Mouse (Mus musculus): ENCODE data around the gene Plxnc1.

The Plxnc1 gene

GRCm38 (mm10) chr10:94908976-94909717, 35.5 kb downstream of the Plxnc1 start:
- in situ Hi-C loops (cut with MboI; ENCODE audit: low pct_unique_long_range_greater_than_20kb in 1 of 2, low sequenced_read_pairs in 2 of 2, unreplicated experiment in 1 of 2): no loop called here

DNA sequence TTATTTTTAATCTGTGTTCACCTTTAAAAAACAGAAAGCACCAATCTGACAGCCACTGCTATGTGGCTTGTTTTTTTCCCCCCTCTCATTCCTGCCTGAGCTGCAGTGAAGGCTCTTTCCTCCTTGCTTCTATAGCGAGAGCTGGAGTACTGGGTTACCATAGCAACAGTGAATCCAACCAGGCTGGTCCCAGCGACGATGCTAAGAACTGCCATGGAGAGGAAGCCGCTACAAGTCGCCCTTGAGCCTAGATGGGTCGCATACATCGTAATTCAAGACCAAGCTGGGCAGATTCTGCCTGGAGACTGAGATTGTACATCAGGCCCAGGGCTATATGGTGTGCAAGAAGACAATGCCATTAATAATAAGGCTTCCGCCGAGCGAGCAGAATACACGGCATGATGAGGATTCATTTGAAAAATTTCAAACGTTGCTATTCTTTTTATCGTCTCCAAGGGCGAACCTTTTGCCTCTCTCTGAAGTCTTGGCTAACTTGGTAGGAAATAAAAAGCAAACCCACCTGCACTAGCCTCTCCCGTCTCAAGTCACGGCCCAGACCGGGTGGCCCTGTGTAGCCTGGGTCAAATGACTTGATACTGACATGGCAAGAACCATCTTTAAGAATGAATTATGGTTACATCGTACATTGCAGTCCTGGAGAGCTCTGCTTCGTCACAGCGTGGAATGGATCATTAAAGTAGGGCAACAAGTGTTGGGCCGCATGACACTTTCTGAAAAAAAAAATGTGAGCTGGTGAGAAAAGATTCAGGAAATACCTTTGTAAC, 38.8 kb downstream of the Plxnc1 start:
- in situ Hi-C loops (cut with MboI; ENCODE audit: low pct_unique_long_range_greater_than_20kb in 1 of 2, low sequenced_read_pairs in 2 of 2, unreplicated experiment in 1 of 2): no loop called here

DNA sequence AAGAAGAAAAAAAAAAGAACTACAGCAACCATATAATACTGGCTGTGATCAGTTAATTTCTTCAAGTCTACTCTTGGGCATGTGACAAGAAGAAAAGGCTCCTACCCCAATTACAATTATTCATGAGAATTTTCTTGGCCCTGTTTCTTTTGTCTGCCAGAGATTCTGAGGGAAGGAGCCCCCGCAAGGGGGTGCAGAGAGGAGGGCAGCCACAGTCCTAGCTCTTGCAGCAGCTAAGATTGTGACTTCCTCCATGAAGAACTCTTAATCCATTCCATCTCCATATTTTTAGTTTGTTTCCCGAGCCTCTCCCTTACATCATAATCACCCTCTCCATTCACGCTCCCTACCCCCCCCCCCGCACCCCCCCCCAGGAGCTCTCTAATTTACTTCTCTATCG, 39.4 kb downstream of the Plxnc1 start:
- in situ Hi-C loops (cut with MboI; ENCODE audit: low pct_unique_long_range_greater_than_20kb in 1 of 2, low sequenced_read_pairs in 2 of 2, unreplicated experiment in 1 of 2): no loop called here

DNA sequence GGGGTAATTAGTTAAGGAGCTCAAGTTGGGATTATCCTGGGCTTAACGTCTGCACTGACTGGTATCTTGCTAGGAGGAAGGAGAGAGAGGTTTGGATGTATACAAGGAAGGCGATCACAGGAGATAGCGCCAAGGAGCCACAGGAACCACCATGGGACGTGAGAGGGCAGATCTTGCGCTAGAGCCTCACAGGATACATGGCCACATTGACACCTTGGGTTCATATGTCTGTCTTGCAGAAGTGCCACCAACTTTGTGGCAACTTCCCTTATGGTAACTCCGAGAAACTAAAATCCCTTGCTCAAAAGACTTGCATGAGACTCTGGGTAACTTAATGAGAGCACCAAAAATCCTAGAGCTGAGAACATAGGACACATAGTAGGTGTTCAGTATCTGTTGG, 47.7 kb downstream of the Plxnc1 start:
- in situ Hi-C loops (cut with MboI; ENCODE audit: low pct_unique_long_range_greater_than_20kb in 1 of 2, low sequenced_read_pairs in 2 of 2, unreplicated experiment in 1 of 2): no loop called here

DNA sequence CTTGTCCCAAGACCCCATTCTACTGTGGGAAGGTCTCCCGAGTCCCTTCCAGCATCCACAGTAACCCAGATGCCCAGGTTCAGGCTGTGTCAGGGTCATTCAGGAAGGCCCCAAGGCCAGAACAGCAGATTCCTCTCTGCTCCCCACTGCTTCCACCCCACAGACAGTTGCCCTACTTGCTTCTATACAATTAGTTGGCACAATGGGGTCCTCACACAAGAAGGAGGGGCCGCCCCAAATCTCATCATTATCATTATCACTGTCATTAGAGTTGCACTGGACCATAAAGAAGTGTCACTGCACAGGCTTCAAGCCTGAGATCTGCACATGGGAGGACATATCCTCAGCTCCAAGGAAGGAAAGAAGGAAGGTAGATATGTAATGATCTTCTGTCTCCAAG, 48.3 kb downstream of the Plxnc1 start:
- in situ Hi-C loops (cut with MboI; ENCODE audit: low pct_unique_long_range_greater_than_20kb in 1 of 2, low sequenced_read_pairs in 2 of 2, unreplicated experiment in 1 of 2): no loop called here

DNA sequence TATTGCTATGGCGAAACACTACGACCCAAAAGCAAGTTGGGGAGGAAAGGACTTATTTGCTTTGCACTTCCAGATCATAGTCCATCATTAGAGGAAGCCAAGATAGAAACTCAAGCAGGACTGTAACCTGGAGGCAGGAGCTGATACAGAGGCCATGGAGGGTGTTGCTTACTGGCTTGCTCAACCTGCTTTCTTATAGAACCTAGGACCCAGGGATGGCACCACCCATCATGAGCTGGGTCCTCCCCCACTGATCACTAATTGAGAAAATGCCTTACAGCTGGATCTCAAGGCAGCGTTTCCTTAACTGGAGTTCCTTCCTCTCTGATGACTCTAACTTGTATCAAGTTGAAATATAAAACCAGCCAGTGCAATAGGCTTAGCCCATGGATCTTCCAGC, 48.8 kb downstream of the Plxnc1 start:
- in situ Hi-C loops (cut with MboI; ENCODE audit: low pct_unique_long_range_greater_than_20kb in 1 of 2, low sequenced_read_pairs in 2 of 2, unreplicated experiment in 1 of 2): no loop called here

DNA sequence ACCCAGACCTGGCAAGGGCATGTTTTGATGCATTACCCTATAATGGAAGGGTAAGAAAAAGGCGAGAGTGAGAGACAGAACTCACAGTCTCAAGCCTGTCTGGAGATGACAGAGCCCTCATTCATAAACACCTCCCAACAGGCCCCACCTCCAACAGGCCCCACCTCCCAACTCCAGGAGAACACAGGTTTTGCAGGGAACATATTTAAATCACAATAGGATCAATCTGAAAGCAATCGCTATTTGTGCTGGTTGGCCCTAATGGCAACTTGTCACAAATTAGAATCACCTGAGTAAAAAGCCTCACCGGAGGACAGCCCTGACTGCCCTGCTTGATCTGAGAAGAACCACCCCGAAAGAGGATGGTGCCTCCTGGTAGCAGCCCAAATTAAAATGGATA, 54.9 kb downstream of the Plxnc1 start:
- in situ Hi-C loops (cut with MboI; ENCODE audit: low pct_unique_long_range_greater_than_20kb in 1 of 2, low sequenced_read_pairs in 2 of 2, unreplicated experiment in 1 of 2): no loop called here

- in situ Hi-C loops (cut with MboI; ENCODE audit: low pct_unique_long_range_greater_than_20kb in 1 of 2, low sequenced_read_pairs in 2 of 2, unreplicated experiment in 1 of 2): no loop called here
Measured at GRCm38 (mm10) chr10:94883216-94883615, 61.4 kb downstream of the Plxnc1 start.

DNA sequence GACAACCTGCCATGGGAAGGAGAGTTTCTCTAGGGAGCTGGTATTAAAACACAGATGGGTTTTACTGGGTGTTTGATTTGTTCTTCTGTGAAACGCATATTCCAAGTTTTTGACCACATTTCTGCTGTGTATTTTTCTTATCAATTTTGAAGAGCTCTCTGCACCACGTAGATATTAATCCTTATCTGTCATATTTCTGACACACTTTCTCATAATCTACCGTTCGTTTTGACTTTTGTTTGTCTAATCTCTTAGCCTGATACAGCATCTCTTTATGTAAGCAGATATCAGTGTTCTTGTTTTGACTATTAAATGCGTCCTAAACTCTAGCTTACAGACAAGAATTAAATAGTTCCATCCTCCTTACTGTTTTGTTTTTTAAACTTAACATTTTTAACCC, 73.1 kb downstream of the Plxnc1 start:
- in situ Hi-C loops (cut with MboI; ENCODE audit: low pct_unique_long_range_greater_than_20kb in 1 of 2, low sequenced_read_pairs in 2 of 2, unreplicated experiment in 1 of 2): no loop called here

- in situ Hi-C loops (cut with MboI; ENCODE audit: low pct_unique_long_range_greater_than_20kb in 1 of 2, low sequenced_read_pairs in 2 of 2, unreplicated experiment in 1 of 2): no loop called here
Measured at GRCm38 (mm10) chr10:94871102-94871501, 73.5 kb downstream of the Plxnc1 start.

DNA sequence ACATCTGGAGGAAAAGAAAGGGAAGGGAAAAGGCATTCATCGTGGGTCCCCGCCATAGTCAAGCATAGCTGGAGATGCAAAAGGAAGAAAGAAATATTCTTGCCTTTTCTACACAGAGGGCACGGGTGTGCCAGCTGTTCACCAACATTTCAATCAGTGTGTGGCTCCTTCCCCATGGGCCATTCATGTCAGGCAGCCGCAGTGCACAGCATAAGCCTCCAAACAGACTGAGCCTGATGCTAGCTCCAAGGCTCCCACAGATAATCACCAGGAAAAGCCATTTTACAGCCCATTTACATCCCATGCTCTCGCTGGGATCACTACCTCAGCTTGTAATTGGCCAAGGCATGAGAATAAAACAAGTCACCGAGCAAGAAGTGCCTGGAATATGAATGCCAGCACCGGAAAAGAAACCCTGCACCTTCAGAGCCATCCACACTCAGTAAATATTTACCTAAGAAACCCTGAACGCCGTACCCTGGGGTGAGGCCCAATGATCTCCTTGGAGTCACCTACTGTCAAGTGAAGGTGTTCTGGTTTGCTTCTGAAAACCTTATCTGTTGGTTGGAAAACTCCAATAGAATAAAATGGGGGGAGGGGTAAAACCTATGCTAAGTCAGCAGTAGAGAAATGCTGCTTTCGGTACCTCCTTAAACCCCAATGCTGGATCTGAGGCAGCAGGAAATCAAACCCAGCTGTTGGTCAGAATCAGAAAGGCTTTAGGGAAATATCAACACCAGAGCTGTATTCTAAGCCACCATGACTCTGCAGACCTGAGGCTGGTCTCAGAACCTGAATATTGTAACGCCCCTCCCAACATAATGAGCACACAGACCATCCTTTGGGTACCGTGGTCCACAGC, 77.4 kb downstream of the Plxnc1 start:
- in situ Hi-C loops (cut with MboI; ENCODE audit: low pct_unique_long_range_greater_than_20kb in 1 of 2, low sequenced_read_pairs in 2 of 2, unreplicated experiment in 1 of 2): no loop called here

DNA sequence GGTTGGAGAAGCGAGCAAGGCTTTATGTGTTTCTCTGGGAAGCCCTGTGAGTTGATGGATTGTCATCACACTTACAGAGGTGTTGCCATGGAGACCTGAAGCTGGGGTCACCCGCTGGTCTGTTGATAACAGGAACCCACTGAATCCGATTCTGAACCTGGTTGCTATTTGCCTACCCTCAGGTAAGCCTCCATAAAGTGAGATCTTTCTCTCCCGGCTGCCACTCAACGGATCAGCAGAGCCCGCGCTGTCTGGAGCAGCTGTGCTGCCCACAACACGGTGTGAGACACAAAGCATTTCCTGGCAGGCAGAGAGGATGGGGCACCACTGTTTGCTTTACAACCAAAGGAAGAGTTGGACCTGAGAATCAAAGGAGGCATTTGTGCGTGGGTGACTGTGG, 79.4 kb downstream of the Plxnc1 start:
- in situ Hi-C loops (cut with MboI; ENCODE audit: low pct_unique_long_range_greater_than_20kb in 1 of 2, low sequenced_read_pairs in 2 of 2, unreplicated experiment in 1 of 2): no loop called here

DNA sequence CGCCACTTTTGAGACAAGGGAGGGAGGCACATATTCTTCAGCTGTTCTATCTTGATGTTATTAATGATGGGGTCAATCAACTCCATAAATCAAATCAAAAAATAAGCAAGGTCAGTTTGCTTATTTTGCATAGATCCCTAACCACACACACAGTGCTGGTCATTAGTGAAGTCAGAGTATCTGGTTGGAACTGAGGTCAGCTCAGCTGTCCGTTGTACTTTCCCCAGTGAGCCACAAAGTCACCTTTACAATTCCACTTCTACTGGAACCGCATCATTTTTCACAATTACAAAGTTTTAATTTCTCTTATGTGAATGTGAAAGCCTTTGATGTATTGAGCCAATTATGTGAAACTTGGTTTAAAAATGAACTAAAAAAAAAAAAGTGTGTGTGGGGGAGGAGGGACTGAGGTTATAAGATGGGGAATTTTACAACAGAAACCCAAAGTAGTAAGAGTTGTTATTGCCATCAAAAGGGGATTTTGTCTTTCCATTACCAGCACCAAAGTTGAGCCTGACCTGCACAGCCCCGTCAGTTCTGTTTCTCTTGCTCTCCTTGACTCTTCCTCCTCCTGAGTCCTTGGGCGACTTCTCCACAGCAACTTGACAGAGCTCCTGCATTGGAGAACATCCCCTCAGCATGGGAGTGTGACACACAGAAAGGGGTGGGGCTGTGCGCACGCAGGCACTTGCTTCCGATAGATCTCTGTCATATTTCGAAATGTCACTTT, 80.3 kb downstream of the Plxnc1 start:
- in situ Hi-C loops (cut with MboI; ENCODE audit: low pct_unique_long_range_greater_than_20kb in 1 of 2, low sequenced_read_pairs in 2 of 2, unreplicated experiment in 1 of 2): no loop called here

- in situ Hi-C loops (cut with MboI; ENCODE audit: low pct_unique_long_range_greater_than_20kb in 1 of 2, low sequenced_read_pairs in 2 of 2, unreplicated experiment in 1 of 2): no loop called here
Measured at GRCm38 (mm10) chr10:94863251-94863650, 81.4 kb downstream of the Plxnc1 start.

- in situ Hi-C loops (cut with MboI; ENCODE audit: low pct_unique_long_range_greater_than_20kb in 1 of 2, low sequenced_read_pairs in 2 of 2, unreplicated experiment in 1 of 2): no loop called here
Measured at GRCm38 (mm10) chr10:94860870-94861269, 83.8 kb downstream of the Plxnc1 start.

DNA sequence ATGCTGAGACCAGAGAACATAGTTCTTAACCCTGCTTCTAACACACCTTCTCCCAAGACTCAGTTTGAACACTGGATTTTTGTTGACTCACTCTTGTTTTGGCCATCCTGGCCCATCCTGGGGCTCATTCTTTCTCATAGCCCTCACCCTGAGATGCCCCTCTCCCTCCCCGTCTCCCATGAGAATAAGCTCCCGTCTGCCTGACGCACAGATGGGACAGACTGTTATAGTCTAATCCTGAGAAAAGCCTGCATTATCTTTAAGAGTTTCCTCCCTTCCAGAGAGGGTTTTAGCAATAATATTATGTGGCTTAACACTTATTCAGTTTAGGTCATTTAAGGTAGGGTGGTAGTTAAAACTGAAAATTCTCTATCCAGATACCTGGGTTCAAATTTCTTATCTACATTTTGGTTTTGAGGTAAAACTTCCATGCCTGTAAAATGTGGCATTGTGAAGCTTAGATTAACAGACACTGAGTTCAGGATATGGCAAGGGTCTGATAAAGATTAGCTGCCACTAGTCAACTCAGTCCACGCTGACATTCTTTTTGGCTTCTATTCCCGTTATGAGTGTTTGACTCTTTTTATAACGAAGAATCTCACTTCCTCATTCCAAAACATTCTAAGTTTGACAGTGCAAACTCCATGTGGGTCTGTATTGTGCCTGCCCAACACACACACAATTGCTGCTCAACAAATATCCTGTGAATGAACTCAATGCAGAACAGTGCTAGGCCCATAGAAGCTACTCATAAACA, 86.2 kb downstream of the Plxnc1 start:
- in situ Hi-C loops (cut with MboI; ENCODE audit: low pct_unique_long_range_greater_than_20kb in 1 of 2, low sequenced_read_pairs in 2 of 2, unreplicated experiment in 1 of 2): no loop called here

- in situ Hi-C loops (cut with MboI; ENCODE audit: low pct_unique_long_range_greater_than_20kb in 1 of 2, low sequenced_read_pairs in 2 of 2, unreplicated experiment in 1 of 2): no loop called here
Measured at GRCm38 (mm10) chr10:94850565-94850964, 94.1 kb downstream of the Plxnc1 start.

DNA sequence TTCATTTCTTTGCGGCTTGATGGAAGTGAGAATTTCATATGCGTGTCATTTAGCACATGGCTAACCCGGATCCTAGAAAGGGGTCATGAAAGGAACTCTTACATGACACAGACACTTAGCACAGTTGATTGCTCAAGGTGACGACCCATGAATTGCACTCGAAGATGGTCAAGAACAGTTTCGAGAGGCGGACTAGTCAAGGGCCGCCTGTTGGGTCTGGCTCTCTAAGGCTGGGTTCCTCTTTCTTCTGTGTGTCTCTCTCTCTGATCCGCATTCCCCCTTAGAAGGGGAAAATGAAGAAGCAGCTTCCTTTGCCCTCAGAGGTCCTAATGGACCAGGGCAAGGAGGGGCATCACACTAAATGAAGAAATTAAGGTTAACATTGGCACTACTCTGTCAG, 94.7 kb downstream of the Plxnc1 start:
- in situ Hi-C loops (cut with MboI; ENCODE audit: low pct_unique_long_range_greater_than_20kb in 1 of 2, low sequenced_read_pairs in 2 of 2, unreplicated experiment in 1 of 2): no loop called here

Measured in mouse embryonic stem cell (cell line).